Mouse (Mus musculus) thymus, postnatal 4 days (tissue): Measurements from ENCODE around the gene Lamtor1.
"Not testable (repeated sequence)": the region's sequence is repeated elsewhere in the genome, so short reads cannot be mapped to it uniquely, and the experiment has no call there.

Experiments used
- DNase-seq: peaks from one replicate; pipeline ENCODE4 v3.0.0; 2021

The Lamtor1 gene

GRCm38 (mm10) chr7:101900331-101901097, 5.2 kb upstream of the Lamtor1 start:
- DNase-seq = no peak

GRCm38 (mm10) chr7:101901969-101902368, 3.7 kb upstream of the Lamtor1 start:
- no peak for DNase-seq

GRCm38 (mm10) chr7:101902846-101903245, 2.9 kb upstream of the Lamtor1 start:
- no peak for DNase-seq

- DNase-seq = no peak
Observed at GRCm38 (mm10) chr7:101906287-101906681, 580 bp downstream of the Lamtor1 start, which contains the start of gene Tomt. TSS of gene Tomt (minus strand) at chr7:101906359.

- DNase-seq = peak; percentile 23
Observed at GRCm38 (mm10) chr7:101906696-101907095, 992 bp downstream of the Lamtor1 start.

GRCm38 (mm10) chr7:101908367-101908766, 2.7 kb downstream of the Lamtor1 start:
- DNase-seq = no peak

- no peak for DNase-seq
Observed at GRCm38 (mm10) chr7:101910138-101910537, 4.4 kb downstream of the Lamtor1 start.

- DNase-seq = peak; percentile 37
Observed at GRCm38 (mm10) chr7:101911982-101912381, 6.3 kb downstream of the Lamtor1 start.

- peak; percentile 74 for DNase-seq
Observed at GRCm38 (mm10) chr7:101918071-101918470, 12.4 kb downstream of the Lamtor1 start.

DNA sequence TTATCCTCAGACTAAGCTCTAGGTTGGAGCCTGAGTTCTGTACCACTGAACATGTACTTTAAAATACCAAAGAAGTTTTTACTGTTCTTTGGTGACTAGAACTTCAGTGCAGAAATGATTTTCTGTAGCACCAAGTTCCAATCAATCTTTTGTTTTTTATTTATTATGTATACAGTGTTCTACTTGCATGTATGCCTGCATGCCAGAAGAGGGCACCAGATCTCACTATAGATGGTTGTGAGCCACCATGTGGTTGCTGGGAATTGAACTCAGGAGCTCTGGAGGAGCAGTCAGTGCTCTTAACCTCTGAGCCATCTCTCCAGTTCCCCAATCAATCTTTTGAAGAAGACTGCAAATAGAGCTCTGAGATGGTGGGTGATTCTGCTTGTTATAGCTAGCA, 20.2 kb downstream of the Lamtor1 start:
- DNase-seq = not testable (repeated sequence)

- no peak for DNase-seq
Observed at GRCm38 (mm10) chr7:101928093-101928492, 22.4 kb downstream of the Lamtor1 start.

GRCm38 (mm10) chr7:101932551-101932950, 26.8 kb downstream of the Lamtor1 start:
- no peak for DNase-seq

- peak; percentile 43 for DNase-seq
Observed at GRCm38 (mm10) chr7:101933300-101933699, 27.6 kb downstream of the Lamtor1 start.

DNA sequence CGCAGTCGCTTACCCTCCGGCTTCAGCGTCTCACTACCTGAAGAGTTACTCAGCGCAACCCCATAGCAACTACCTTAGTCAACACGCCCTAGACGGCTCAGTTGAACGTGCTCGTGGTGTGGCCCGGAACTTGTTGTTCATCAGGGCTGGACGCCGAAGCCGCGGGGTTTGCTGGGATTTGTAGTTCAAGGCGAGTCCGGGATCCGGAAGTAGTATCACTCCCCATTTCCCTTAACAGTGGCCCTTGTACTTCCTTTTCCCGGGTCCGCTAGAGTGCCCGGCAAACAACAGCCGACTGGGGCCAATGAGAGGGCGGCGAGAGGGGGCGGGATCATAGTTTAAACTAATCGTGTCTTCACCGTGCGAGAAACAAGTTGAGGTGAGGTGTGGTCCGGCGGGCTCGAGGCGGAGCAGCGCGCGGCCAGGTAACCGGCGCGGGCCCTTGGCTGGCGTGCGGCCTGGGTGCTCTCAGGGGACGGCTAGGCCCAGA, 28.1 kb downstream of the Lamtor1 start, which contains the start of the genes Lrrc51 and Numa1:
Gene Lrrc51, minus strand, starts transcription at position 145 of the 490 bp plus-strand sequence.
Gene Numa1, plus strand, starts transcription at position 361 of the 490 bp plus-strand sequence.
- DNase-seq = peak; percentile 95

- DNase-seq = no peak
Observed at GRCm38 (mm10) chr7:101935957-101936356, 30.3 kb downstream of the Lamtor1 start.

DNA sequence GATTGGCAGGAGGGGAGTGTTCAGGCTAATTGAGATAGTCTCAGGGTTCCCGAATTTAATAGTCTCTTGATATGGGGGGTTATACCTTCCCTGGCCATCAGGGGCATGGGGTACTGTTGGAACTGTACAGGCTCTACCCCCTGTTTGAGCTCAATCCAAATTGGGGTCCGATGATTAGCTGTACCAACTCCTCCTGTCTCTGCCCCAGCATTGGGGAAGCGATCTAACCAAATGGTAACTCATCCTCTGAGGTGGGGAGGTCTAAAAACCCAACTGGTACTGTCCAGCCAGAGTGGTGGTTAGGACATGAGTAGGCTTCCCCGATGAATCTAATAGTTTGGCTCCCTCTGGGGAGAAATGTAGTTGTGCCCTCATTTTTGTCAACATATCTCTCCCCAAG, 31.3 kb downstream of the Lamtor1 start:
- DNase-seq = no peak

- DNase-seq = no peak
Observed at GRCm38 (mm10) chr7:101937569-101937968, 31.9 kb downstream of the Lamtor1 start.

GRCm38 (mm10) chr7:101938348-101938747, 32.6 kb downstream of the Lamtor1 start:
- DNase-seq = no peak

- DNase-seq = no peak
Observed at GRCm38 (mm10) chr7:101939758-101940157, 34.1 kb downstream of the Lamtor1 start.

DNA sequence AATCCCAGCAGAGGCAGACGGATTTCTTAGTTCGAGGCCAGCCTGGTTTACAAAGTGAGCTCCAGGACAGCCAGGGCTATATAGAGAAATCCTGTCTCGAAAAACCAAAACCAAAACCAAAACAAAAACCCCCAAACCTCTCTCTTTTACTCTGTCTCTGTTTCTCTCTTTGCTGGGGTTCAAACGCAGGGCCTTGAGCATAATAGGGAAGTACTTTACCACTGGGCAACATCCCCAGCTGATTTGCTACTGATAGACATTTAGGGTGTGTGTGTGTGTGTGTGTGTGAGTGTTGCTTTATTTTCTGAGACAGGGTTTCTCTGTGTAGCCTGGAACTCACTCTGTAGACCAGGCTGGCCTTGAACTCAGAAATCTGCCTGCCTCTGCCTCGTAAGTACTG, 43.3 kb downstream of the Lamtor1 start:
- DNase-seq = not testable (repeated sequence)

GRCm38 (mm10) chr7:101951648-101952047, 45.9 kb downstream of the Lamtor1 start:
- no peak for DNase-seq

GRCm38 (mm10) chr7:101952098-101952497, 46.4 kb downstream of the Lamtor1 start:
- DNase-seq = no peak

DNA sequence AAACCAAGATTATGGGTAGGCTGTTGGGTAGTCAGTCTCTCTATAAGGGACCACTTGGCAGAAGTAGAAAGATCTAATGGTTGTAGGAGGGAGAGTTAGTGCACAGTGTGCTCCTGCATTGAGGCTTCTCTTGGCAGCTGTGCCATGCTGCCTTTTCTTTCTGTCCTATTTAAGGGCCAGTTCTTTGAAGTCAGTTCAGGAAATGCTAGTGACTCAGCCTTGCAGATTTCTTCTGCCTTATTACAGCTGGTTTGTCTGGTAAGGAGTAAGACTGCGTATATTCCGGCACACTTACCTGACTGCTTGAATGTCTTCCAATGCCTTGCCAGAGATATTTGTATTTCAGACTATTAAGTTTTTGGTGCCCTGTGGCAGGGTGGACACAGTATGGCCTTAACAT, 48.5 kb downstream of the Lamtor1 start:
- DNase-seq = no peak

GRCm38 (mm10) chr7:101955276-101955675, 49.6 kb downstream of the Lamtor1 start:
- DNase-seq = no peak
